Mouse (Mus musculus) limb, embryonic 12.5 days (tissue): ENCODE measurements around the gene Pianp. TPM values are rescaled to one million over a fixed set of nuclear protein-coding genes. Genes with fewer than 3 reads are reported as not detected.

Experiments
- ATAC-seq: fragments of 200-750 bp; cut with Nextera tagmentation; 2 replicates; pipeline ENCODE4 v1.8.0; 2017; ENCODE audit warnings: low read depth, moderate TSS enrichment; ENCODE audit not compliant: insufficient number of reproducible peaks, insufficient read depth, low FRiP score, low TSS enrichment
- H3K27ac ChIP-seq: fragments of 300-500 bp; sonication (generic); 2 replicates; pipeline ENCODE4 v1.5.1; 2016; ENCODE audit warnings: mild to moderate bottlenecking, moderate library complexity
- H3K27me3 ChIP-seq: fragments of 300-500 bp; sonication (generic); 2 replicates; pipeline ENCODE4 v1.6.1; 2016; ENCODE audit warnings: mild to moderate bottlenecking, moderate library complexity
- H3K36me3 ChIP-seq: fragments of 300-500 bp; sonication (generic); 2 replicates; pipeline ENCODE4 v1.6.1; 2016; ENCODE audit warnings: mild to moderate bottlenecking, moderate library complexity
- H3K4me1 ChIP-seq: fragments of 300-500 bp; sonication (generic); replicated peaks from 2 replicates; pipeline ENCODE4 v1.6.1; 2016
- H3K4me2 ChIP-seq: fragments of 300-500 bp; sonication (generic); 2 replicates; pipeline ENCODE4 v1.6.1; 2016; ENCODE audit warnings: mild to moderate bottlenecking, moderate library complexity
- H3K4me3 ChIP-seq: fragments of 300-500 bp; sonication (generic); replicated peaks from 2 replicates; pipeline ENCODE4 v1.5.1; 2016; ENCODE audit warnings: mild to moderate bottlenecking
- H3K9ac ChIP-seq: fragments of 300-500 bp; sonication (generic); replicated peaks from 2 replicates; pipeline ENCODE4 v1.6.1; 2016; ENCODE audit warnings: mild to moderate bottlenecking, moderate library complexity
- H3K9me3 ChIP-seq: fragments of 300-500 bp; sonication (generic); 2 replicates; pipeline ENCODE4 v1.6.1; 2016; ENCODE audit warnings: mild to moderate bottlenecking, moderate library complexity
- WGBS: fragments of 180-500 bp; shearing (Covaris S2); methylation state at CpG from one replicate; pipeline ENCODE4 v1.1.7; 2016; 5-methylcytosine and 5-hydroxymethylcytosine counted together
- polyA plus RNA-seq: library from polyadenylated mRNA; unstranded; fragments of >200 nt; fragmentation: Nextera tagmentation; extraction: Ambion mirVana; gene quantifications from 2 replicates; pipeline ENCODE4 v1.2.1, GENCODE M21; 2016

Gene Pianp
- polyA plus RNA-seq, 1 experiment from 2014 or later: 5.0 TPM

DNA sequence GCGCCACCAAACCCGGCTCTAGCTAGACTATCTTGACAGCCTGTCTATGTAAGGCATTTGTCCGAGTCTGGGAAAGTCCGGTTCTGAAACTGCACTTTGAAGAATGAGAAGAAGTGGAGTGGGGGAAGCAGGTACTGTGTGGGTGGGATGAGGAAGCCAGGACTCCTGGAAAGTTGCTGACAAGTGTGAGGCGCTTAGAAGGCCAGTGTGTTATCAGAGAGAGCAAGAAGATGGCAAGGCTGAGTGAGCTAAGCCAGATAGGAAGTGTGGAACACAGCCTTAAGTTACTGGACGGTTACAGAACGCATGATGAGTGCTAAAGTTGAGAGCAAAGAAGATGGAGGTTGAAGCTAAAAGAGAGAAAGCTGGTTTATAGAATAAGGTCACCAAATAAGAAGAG lies 45.6 kb downstream of the Pianp start:
- no peak for ATAC-seq
- 95% methylated on average over 7 of the region's 7 CpGs for WGBS
- H3K36me3 ChIP-seq: peaks cover 63% of the 10 kb centered on the region
- H3K4me3 ChIP-seq: no peak overlapping the region
- no peak overlapping the region for H3K9ac ChIP-seq
- H3K27me3 ChIP-seq: no peaks in the 10 kb centered on the region
- peaks cover 11% of the 10 kb centered on the region for H3K4me1 ChIP-seq
- no peak overlapping the region for H3K4me2 ChIP-seq
- H3K9me3 ChIP-seq: no peaks in the 10 kb centered on the region
- no peak overlapping the region for H3K27ac ChIP-seq

DNA sequence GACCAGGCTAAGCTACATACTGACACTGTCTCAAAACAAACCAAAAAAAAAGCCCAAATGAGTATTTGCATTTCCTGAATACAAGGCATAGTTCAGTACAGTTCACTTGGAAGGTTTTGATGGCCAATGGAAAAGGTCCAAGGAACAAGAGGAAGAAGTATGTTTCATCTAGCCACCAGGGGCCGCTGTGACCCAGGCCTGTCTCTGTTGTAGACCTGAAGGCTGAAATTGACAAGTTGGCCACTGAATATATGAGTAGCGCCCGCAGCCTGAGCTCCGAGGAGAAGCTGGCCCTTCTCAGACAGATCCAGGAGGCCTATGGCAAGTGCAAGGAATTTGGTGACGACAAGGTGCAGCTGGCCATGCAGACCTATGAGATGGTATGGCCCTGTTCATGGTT lies 50.2 kb downstream of the Pianp start:
- no peak for ATAC-seq
- H3K36me3 ChIP-seq: peaks cover 92% of the 10 kb centered on the region
- H3K27me3 ChIP-seq: no peaks in the 10 kb centered on the region
- no peak overlapping the region for H3K4me2 ChIP-seq
- no peak overlapping the region for H3K4me3 ChIP-seq
- WGBS: 48% methylated on average over 5 of the region's 5 CpGs
- H3K9me3 ChIP-seq: no peaks in the 10 kb centered on the region
- no peaks in the 10 kb centered on the region for H3K4me1 ChIP-seq
- H3K9ac ChIP-seq: no peak overlapping the region
- no peak overlapping the region for H3K27ac ChIP-seq

DNA sequence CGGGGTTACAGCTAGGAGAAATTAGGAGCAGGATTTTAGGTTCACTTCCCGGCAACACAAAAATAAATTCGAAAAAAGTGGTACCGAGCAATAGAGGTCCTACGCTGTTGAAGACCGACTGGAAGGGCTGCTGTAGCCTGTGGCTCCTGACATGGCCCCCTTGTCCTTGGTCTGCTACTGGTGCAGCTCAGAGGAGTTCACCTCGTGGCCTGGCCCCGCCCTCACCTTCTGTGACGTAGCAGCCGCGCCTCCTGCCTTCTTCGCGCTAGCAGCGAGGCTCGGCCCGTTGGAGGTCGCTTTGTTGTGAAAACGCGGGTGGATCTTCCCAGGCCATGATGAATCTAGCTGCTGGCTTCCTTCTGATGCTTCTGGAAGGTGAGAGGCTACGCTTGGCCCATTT lies 53.2 kb downstream of the Pianp start, which contains the start of gene Acrbp:
TSS of gene Acrbp (plus strand) at position 12 of the 400 bp plus-strand sequence.
- Histone ChIP-seq H3K9me3 (no peaks in the 10 kb centered on the region), H3K36me3 (peaks cover 100% of the 10 kb centered on the region), H3K27me3 (no peaks in the 10 kb centered on the region), H3K4me2 (no peak within 1 kb of the TSS), H3K4me1 (no peaks in the 10 kb centered on the region), H3K9ac (0 out of 2 replicates have a peak within 1 kb of the TSS, but pooled peaks have one; percentile 8), H3K27ac (no peak within 1 kb of the TSS), H3K4me3 (no peak within 1 kb of the TSS)
- whole genome bisulfite sequencing: 40% methylated on average over 20 of the region's 20 CpGs
- no peak for ATAC-seq

DNA sequence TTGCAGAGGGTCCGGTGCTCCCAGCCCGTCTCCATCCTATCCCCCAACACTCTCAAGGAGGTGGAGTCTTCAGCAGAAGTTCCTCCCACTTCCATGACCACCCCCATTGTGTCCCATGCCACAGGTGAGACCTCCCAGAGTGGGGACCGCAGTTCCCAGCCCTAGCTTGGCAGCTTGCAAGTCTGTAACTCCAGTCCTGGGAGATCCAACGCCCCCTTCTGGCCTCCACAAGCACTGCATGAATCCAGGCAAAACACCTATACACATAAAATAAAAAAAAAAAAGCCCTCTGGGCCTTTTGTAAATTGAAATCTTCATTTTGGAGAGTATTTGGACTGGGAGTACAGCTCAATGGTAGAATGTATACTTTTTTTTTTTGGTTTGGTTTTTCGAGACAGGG lies 54.7 kb downstream of the Pianp start:
- Histone ChIP-seq H3K4me3 (no peak overlapping the region), H3K4me1 (no peaks in the 10 kb centered on the region), H3K9me3 (no peaks in the 10 kb centered on the region), H3K27me3 (no peaks in the 10 kb centered on the region), H3K4me2 (no peak overlapping the region), H3K27ac (no peak overlapping the region), H3K36me3 (peaks cover 98% of the 10 kb centered on the region), H3K9ac (no peak overlapping the region)
- 59% methylated on average over 5 of the region's 5 CpGs for WGBS
- no peak for ATAC-seq

Other genes starting within 250 kb of the Pianp start
- gene Gm45234, start 240.7 kb upstream of the Pianp start, polyA plus RNA-seq: not detected in 2 replicates
- 17.1 and 17.4 TPM in 2 replicates for gene Atn1, start 240.2 kb upstream of the Pianp start, polyA plus RNA-seq
- gene Eno2, start 227.0 kb upstream of the Pianp start, polyA plus RNA-seq: 4.8 TPM in 2 replicates
- gene Lrrc23, start 217.0 kb upstream of the Pianp start, polyA plus RNA-seq: 0.38 and 0.88 TPM in 2 replicates
- gene Spsb2, start 188.0 kb upstream of the Pianp start, polyA plus RNA-seq: 8.7 and 9.1 TPM in 2 replicates
- gene Tpi1, start 182.4 kb upstream of the Pianp start, polyA plus RNA-seq: 714 and 740 TPM in 2 replicates
- 191 and 196 TPM in 2 replicates for gene Usp5, start 167.2 kb upstream of the Pianp start, polyA plus RNA-seq
- gene Cdca3, start 167.1 kb upstream of the Pianp start, polyA plus RNA-seq: 200 and 202 TPM in 2 replicates
- gene Gnb3, start 156.4 kb upstream of the Pianp start, polyA plus RNA-seq: 0.81 and 1.0 TPM in 2 replicates
- 59.8 and 61.4 TPM in 2 replicates for gene P3h3, start 138.9 kb upstream of the Pianp start, polyA plus RNA-seq
- 2.5 and 2.7 TPM in 2 replicates for gene Gpr162, start 132.7 kb upstream of the Pianp start, polyA plus RNA-seq
- 0.15 TPM in 1 of 2 replicates, not detected in the other for gene Cd4, start 108.5 kb upstream of the Pianp start, polyA plus RNA-seq
- gene Lag3, start 85.0 kb upstream of the Pianp start, polyA plus RNA-seq: 2.2 TPM in 2 replicates
- gene Ptms, start 76.6 kb upstream of the Pianp start, polyA plus RNA-seq: 325 and 346 TPM in 2 replicates
- gene Mlf2, start 65.3 kb upstream of the Pianp start, polyA plus RNA-seq: 401 and 407 TPM in 2 replicates
- 114 and 124 TPM in 2 replicates for gene Cops7a, start 31.2 kb upstream of the Pianp start, polyA plus RNA-seq
- gene Zfp384, start 12.5 kb downstream of the Pianp start, polyA plus RNA-seq: 18.5 and 24.7 TPM in 2 replicates
- gene Ing4, start 43.1 kb downstream of the Pianp start, polyA plus RNA-seq: 170 and 177 TPM in 2 replicates
- 17.6 and 18.3 TPM in 2 replicates for gene Acrbp, start 53.0 kb downstream of the Pianp start, polyA plus RNA-seq
- gene Lpar5, start 71.2 kb downstream of the Pianp start, polyA plus RNA-seq: 0.18 and 0.20 TPM in 2 replicates
- 106 and 109 TPM in 2 replicates for gene Chd4, start 99.3 kb downstream of the Pianp start, polyA plus RNA-seq
- 65.8 and 72.6 TPM in 2 replicates for gene Nop2, start 135.2 kb downstream of the Pianp start, polyA plus RNA-seq
- gene Iffo1, start 148.5 kb downstream of the Pianp start, polyA plus RNA-seq: 24.6 and 27.1 TPM in 2 replicates
- 2,206 and 2,264 TPM in 2 replicates for gene Gapdh, start 169.8 kb downstream of the Pianp start, polyA plus RNA-seq
- gene Ncapd2, start 195.0 kb downstream of the Pianp start, polyA plus RNA-seq: 224 and 227 TPM in 2 replicates
- 209 and 210 TPM in 2 replicates for gene Mrpl51, start 195.1 kb downstream of the Pianp start, polyA plus RNA-seq
- 6.3 and 7.4 TPM in 2 replicates for gene Vamp1, start 218.9 kb downstream of the Pianp start, polyA plus RNA-seq
- gene Tapbpl, start 235.2 kb downstream of the Pianp start, polyA plus RNA-seq: 2.0 and 2.8 TPM in 2 replicates
- gene Cd27, start 240.3 kb downstream of the Pianp start, polyA plus RNA-seq: 2.8 and 3.0 TPM in 2 replicates